Mouse (Mus musculus) urinary bladder, postnatal 25 days (tissue): Measurements from ENCODE around the gene Bhmt.
A peak's percentile ranks its signal among the peaks of the same experiment; 100 is the strongest.

Experiments
- DNase-seq: peaks from one replicate; pipeline ENCODE4 v3.0.0; 2022; ENCODE audit warnings: low spot score

Gene Bhmt

DNA sequence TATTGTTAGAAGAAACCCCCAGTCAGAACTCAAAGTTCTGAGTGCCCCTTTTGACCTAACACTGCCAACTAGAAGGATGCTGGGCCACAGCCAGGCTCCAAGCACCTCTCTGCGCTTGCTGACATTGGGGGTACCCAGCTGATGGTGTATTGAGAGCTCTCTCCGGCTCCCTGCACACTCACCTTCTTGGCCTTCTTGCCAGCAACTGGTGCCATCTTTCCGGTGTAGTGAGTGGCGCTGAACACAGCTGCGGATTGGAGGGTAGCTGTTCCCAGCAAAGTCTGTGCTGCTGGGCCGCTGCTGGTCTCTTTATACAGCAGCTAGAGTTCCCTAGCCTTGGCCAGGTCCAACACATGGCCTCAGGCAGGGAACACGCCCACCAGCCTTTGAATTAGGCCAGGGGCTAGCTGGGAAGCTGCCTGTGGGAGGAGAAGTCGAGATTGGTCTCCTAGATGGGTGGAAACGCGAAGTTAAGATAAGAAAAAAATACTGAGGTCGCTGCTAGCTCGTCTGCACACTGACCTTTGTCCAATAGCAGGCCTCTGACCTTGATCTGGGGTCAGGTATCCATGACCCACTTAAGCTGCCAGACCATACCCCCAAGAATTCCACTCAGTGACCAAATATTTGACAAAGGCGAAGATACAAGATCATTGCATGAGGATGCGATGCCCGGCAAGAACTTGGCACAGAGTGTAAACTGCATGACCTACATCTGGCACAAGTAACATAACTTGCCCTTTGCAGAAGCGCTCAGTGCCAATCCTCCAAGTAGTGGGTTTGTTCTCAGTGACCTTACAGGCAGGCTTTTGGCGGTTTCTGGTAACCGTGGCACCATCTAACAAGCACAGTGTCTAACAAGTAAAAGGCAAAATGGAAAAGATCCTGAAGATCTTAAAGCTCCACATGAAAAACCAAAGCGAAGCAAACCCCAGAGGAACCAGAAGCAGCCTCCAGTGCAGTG lies at the start of gene Bhmt:
Bhmt (minus strand) TSS at position 680 of the 964 bp plus-strand sequence.
- DNase-seq, result no peak

DNA sequence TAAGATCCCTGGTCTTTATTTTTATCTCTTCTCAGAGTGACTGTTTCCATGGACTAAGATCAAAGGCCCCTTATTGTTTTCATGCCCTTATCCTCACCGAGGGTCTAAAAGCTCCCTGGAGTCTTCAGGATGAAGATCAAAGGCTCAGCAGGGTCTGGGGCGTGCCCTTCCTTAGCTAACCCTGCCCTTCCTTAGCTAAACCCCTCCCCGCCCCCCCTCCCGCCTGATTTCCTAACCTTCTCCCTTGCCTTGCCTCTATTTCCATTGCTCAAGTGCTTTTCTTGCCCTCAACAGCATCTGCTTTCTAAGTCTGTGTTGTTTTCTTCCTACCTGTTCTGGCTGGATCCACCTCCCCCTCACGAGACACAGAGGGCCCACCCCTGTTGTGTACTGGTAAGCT lies 49.6 kb upstream of the Bhmt start:
- DNase-seq, result no peak

DNA sequence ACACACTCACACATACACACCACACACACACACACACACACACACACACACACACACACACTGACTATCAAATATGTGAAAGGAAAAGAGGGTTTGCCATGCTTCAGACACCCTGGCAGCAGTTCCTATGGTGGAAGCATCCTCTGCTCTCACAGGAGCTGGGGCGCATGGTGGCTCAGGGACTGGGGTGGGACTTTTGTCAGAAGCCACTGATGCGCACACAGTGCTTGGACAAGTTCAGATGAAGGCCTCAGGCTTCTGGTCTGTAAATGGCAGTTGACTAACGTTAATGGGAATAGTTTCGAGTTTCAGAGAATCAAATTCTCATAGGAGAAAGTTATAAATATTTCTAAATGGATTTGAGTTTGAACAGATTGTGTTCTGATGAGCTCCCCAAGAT lies 47.5 kb upstream of the Bhmt start:
- no peak for DNase-seq

DNA sequence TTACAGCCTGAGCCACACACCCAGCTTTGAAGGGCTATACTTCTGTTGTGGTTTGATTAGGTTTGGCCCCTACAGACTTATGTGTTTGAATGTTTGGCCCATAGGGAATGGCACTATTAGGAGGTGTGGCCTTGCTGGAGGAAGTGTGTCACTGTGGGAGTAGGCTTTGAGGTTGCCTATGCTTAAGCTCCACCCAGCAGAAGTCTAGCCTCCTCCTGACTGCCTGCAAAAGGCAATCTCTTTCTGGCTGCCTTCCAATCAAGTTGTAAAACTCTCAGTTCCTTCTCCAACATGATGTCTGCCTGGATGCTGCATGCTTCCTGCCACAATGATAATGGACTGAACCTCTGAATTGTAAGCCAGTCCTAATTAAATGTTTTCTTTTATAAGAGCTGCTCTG lies 45.6 kb upstream of the Bhmt start:
- DNase-seq, result no peak

DNA sequence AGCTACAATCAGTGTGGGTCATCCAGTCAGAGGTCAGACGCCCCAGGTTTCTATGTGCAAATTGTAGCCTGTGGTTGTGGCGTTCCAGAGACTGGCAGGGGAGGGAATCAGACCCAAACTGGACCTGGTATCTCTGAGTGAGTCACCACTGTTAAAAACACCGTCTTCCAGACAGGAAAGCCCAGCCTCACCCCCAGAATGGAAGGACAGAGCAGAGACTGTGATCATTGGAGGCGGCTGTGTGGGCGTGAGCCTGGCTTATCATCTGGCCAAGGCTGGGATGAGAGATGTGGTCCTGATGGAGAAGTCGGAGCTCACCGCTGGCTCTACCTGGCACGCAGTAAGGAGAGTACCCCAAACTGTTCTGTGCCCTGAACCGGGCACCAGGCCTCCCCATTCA lies 39.1 kb upstream of the Bhmt start:
- no peak for DNase-seq

DNA sequence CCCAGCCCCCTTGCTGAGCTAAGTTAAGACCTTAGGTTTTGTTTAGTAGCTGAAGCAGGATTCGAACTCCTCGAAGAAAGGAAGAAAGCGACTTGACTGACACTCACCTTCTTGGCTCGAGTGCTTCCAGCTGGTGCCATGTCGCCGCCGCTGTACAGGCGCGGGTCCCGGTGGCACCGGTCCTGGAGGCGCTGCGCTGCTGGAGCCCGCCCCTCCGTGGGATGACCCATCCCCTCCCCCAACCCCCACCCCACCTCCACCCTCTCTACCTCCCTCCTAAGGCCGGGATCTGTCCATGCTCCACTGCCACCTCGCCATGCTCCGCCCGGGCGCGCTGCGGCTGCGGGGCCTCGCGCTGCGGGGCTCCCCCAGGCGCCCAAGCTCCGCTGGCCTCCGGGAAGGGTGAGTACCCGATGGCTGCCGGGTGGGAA lies 36.4 kb upstream of the Bhmt start, which contains the start of the genes Bhmt2 and Dmgdh:
Bhmt2 (minus strand) TSS at position 172 of the 431 bp plus-strand sequence.
Dmgdh (plus strand) TSS at position 303 of the 431 bp plus-strand sequence.
- no peak for DNase-seq

DNA sequence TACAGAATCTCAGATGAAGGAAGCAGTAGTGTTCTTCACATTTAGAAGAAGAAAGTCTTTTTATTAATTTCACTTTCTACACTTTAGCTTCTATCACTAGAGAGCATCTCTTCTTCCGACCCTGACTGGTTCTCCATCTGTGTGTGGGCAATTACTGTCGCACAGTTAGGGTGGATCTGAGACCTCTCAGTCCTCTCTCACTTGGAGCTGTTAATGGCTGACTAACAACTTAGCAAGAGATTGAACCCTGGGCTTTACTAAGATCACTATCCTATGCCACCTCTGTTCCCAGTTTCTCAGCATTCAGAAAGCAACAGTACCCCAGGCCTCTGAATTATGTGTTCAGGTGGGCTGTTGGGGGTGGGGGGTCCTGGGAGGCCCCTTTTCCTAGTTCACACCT lies 35.5 kb upstream of the Bhmt start:
- DNase-seq, result no peak

DNA sequence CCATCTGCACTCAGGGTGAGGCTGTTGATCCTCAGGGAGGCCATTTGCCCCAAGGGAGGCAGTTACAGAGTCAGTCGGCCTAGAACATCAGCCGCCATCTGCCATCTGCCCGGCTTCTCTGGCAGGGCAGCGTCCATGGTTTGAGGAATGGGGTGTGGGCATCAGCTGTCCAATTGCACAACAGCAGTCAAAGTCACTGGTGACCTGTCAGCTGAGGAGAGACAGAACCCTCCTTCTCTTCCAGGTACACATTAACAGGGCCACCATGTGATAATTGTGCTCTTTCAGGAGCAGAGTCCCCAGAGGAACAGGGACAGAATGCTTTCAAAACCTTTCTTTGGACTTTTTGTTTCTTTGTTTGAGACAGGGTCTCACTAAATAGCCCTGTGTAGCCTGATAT lies 34.6 kb upstream of the Bhmt start:
- DNase-seq, result no peak

DNA sequence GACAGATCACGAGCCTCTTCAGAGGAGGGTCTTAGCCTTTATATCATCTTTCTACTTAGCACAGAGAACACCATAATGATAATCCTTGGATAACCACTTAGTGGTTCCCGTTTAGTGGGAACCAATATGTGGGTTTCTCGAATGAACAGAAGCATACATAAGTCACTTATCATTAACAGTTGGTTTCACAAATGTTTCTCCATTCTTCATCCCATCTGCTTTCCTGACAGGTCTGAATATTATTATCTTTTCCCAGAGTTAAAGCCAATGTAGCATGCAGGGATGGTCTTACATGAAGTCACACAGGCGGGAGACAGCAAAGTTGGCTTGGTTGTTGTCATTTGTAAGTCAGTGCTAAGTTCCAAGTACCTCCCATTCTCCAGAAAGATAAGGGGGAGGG lies 29.8 kb upstream of the Bhmt start:
- no peak for DNase-seq

DNA sequence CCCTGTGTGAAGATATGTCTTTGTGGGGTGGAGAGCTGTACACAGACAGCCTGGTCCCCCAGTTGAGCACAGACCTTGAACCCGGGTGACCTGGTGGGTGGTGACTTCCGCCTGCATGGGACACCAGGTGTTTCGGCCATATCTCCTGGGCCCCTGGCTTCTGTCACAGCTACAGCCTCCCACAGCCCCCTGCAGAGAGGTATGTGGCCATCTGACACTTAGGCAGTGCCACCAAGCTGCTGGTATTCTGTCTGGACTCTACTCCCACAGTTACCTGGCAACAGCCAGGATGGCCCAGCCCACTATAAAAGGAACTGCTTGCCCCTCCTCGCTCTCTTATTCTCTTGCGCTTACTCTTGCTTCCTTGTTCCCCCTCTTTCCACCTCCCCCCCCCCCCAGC lies 20.2 kb upstream of the Bhmt start:
- no peak for DNase-seq

DNA sequence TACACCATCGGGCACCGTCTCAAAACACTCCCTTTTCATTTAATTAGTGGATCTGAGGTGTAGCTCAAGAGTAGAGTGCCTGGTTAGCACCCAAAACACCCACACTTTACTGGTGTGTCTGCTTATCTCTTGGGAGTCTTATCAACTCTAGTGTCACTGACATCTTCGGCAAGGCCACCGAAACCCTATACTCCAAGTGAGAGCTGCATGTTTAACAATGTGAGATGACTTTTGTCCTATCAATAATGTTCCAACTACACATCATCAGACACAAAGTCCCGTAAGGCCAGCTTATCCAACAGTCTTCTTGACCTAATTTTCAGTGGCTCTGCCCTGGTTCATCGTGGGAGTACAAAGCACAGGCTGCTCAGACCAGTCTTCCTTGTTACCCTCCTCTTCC lies 15.6 kb upstream of the Bhmt start:
- DNase-seq, result no peak

DNA sequence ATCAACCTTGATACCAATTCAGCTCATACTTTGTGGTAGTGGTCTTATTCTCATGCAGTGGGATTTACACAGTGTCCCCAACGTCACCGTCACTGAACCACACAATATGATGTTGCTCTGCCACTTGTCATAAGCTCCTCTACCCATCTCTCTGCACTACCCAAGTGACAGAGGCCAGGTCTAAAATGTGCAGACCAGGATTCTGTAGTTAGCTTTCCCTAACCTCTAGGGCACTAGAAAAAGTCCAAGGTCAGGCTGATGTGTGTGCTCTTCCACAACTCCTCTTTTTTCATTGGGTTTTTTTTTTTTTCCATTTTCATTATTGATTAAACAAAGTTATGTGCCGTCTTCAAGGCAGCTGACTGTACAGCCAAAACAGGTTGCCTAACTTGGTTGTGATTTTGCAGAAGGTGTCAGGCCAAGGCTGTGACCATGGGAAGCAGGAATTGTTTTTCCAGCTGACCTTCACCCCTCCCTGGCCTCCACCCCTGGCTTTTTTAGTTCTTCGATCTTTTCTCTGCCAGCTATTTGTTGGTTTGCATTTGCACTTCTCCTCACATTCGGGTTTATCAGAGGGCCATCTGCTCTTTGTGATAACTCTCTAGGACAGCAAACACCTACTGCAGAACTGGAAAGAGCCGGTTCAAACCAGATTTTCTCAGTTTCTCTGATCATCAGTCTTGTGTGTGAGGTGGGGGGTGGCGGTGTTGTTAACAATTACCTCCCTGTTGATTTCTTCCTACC lies 10.8 kb upstream of the Bhmt start:
- peak; percentile 18 for DNase-seq

DNA sequence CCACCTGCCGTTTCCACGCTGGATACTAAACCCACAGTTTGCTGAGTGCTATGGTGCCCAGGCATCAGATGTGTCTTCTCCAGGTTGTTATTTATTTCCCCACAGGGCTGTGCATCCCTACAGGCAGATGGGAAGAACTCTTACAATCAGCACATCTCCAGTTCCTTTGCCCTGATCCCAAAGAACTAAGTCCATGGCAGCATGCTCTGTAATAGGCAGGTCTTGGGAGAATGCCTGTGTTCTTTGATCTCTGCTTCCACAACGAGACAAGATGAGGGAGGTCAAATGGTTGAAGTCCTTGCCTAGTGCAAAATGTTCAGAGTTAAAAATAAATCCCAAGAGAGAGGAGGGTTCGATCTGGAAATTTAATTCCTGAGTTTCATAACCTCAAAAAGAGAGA lies 1.9 kb upstream of the Bhmt start:
- DNase-seq, result no peak

DNA sequence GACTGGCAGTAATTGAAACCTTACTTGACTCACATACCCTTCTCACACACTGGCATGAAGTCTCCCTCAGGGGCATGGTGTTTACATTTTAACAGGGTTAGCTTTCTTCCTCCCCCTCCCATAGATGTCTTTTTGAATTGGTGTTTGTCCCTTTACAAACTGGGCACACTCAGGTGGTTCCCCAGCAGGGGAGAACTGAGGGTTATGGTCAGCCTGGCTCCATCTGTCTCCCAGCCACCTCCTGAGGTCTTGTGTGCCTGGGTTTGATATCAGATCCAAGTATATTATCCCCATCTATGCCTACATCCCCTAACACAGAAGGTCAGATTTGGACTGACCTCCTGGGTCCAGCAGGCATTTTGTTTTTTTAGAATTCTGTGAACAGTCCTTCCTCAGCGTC lies 1.2 kb downstream of the Bhmt start:
- no peak for DNase-seq

DNA sequence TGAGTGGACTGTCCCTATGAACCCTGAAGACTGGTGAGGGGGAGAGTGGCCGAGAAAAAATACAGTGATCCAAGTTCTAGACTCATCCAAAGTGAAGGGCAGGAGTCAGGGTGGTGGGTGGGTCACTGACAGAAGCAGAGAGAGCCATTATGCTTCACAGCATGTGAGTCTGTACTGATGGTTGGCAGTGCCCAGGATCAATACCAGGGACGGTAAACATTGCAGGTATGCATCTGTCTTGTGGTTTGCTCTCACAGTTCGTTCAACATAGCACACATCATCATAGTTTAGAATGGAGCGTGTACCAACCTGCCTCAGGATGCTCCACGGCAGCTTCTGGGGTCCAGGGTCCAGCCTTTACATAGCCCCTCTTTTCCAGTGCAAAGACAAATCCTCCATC lies 4.8 kb downstream of the Bhmt start:
- no peak for DNase-seq

DNA sequence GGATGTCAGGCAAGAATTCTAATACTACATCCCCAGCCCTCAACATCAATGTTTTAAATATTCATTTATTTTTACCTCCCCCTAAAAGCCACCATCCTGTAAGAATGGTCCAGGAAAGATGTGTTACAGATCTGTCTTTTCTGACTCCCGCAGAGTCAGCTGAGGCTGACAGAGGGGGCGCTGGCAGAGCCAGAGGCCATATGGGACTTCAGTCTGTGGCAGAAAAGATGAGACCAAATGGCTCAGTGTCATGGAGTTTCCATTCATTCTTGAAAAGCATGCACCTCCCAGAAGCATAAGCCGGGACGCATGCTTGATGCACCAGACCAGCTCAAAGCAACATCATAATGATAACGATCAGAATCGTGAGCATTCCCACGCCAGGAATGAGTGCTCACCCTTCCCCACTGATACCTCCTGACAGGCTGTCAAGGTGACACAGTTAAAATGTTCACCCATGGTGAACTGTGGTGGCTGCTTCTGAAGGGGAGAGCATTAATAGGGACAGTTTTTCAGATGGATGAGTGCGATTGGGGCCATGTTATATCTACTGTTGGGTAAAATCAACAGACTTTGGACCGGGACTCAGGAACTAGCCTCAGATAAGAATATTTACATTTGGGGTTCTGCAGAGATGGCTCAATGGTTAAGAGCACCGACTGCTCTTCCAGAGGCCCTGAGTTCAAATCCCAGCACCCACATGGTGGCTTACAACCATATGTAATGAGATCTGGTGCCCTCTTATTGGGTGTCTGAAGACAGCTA lies 6.6 kb downstream of the Bhmt start:
- no peak for DNase-seq

DNA sequence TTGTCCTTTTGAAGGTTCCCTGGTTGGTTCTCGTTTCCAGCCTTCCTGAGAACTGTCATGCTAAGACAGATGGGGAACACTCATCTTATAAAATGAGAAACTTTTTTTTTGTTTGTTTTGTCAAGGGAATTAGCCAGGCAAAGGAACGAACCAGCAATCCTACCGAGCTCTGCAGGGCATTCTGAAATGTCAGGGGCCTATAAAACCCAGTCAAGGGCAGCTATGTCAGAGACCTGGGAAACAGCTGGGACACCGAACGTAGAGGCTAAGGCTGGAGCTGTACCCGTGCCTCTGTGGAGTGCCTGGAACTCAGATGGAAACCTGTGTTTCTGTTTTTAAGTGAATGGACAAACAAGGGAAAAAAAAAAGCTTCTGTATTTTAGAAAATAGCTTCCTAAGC lies 8.9 kb downstream of the Bhmt start:
- no peak for DNase-seq

DNA sequence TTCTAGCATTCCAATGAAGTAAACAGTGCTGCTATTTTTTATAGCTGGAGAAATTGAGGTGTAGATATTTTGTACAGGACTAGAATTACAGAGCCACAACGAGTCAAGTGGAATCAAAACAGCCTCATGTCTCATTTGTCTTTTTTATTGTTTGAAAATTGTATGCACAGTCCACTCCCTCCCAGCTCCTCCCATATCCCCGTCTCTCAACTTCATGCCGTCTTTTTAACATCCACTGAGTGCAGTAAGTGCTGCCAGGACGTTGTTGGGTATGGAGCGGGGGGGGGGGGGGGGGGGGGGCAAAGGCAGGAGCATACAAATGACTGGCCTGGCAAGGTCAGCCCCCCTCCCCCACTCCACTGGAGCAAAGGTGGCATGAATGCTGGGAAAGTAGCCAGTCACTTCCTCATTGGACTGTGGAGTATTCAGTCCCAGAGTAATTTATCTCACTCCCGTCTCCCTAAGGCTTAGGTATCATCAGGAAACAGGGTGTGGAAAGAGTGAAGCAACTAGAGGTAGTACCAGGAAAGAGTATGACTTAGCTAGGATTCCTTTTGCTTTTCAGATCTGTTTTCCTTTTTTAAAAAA lies 23.3 kb downstream of the Bhmt start:
- no peak for DNase-seq

DNA sequence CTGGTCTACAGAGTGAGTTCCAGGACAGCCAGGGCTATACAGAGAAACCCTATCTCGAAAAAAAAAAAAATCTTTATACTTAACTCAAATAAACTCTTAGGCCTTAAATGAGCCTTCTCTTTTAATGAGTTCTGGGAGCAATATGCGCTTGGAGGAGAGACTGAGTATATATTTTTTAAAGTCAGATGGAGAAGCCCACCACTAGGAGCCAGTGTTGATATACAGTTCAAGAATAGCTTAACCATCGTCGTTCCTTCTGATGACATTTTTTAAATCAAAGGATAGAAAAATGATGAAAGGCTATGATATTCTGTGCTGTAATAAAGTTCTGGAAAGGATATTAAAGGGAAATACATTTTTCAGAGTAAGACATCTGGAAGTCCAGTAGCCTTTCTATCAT lies 24.0 kb downstream of the Bhmt start:
- DNase-seq, result no peak

DNA sequence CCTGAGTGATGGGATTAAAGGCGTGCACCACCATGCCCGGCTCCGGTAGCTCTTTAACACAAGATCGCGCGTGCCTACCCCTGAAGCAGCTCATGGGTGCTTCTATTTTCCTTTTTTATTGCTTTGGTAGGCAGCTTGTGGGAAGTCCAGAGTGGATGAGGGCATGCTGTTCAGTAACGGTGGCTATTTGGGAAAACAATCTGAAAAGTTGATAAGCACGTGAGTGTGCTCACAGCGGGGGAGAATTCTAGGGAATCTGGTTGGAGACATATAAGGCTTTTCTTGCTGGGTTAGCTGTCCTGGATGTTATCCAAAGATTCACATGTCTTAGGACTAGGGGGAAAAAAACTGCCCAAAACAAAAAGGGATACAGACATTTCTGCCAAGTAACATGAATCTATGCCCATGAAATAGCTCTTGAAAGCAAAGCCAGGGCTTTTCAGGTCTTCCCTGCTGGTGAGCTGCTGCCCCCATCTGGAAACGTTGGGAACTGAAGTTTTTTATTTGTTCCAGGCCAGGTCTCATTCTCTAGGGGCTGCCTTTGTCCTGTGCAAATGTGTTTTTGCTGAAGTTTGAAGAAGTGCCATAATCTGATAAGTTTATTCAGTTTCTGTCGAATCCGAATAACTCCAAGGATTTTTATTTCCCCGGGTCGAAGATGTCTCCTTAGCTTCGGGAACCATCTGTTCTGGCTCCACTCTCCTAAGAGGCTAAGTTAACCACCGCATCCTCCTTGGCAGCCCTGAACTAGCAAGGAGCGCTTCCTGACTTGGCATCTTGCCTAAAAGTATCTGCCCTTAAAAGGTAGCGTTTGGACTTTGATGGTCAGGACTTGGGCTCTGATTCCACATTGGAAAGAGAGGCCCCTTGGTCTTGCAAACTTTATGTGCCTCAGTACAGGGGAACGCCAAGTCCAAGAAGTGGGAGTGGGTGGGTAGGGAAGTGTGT lies 24.8 kb downstream of the Bhmt start:
- peak; percentile 75 for DNase-seq

DNA sequence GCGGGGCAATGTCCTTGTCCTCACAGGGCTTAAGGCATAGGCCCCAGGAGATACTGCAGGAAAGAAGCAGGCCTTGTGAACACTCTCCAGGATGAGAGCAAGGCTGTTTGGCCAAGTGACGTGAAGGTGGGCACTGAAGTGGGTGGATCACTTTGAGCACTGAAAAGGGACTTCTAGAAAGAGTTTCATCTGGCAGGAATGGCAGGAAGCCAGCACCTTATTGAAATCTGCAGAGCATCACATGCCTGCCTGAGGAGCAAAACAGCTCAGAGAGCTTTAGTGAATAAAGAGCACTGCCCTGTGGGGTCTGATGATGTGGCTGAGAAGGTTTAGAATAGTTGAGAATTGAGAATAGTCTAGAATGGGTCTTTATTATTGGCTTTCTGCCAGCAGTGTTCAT lies 29.3 kb downstream of the Bhmt start:
- no peak for DNase-seq
